Mouse (Mus musculus) CH12.LX (cell line): Measurements from ENCODE around the gene Trpm5. TPM values are rescaled to one million over a fixed set of nuclear protein-coding genes. Genes with fewer than 3 reads are reported as not detected.

Experiments
- DNase-seq: peaks from one replicate; pipeline ENCODE4 v3.0.0-alpha.2; 2013; ENCODE audit errors: extremely low read depth
- H3K27ac ChIP-seq: 2 replicates; pipeline ENCODE4 v1.5.1; 2012; ENCODE audit warnings: low read depth, mild to moderate bottlenecking, control low read depth, moderate library complexity; ENCODE audit not compliant: insufficient read depth
- H3K27me3 ChIP-seq: replicated peaks from 2 replicates; pipeline ENCODE3; 2012; ENCODE audit warnings: inconsistent platforms
- H3K36me3 ChIP-seq, 2 experiments: replicated peaks in 1 of 2; 2 replicates each; pipeline versions ENCODE3 to v1.6.1; 2012; ENCODE audit warnings: inconsistent platforms in 1 of 2, low read length in 1 of 2, mild to moderate bottlenecking in 1 of 2, mixed read lengths in 1 of 2, moderate library complexity in 1 of 2; ENCODE audit not compliant: control insufficient read depth in 1 of 2, insufficient read depth in 1 of 2
- H3K4me1 ChIP-seq, 2 experiments: 2 replicates each; pipeline ENCODE4 v1.6.1; 2012; ENCODE audit warnings: inconsistent platforms in 1 of 2, moderate library complexity in 1 of 2; ENCODE audit not compliant: insufficient read depth in 2 of 2, control insufficient read depth in 1 of 2
- H3K4me2 ChIP-seq: 2 replicates; pipeline ENCODE4 v1.6.1; 2012; ENCODE audit warnings: low read depth, mild to moderate bottlenecking, control low read depth; ENCODE audit not compliant: poor library complexity, insufficient read depth, severe bottlenecking
- H3K4me3 ChIP-seq, 3 experiments: fragments of 150-350 bp in 1 of 3; sonication (generic) in 1 of 3; replicated peaks in 1 of 3; 2 replicates each; pipeline versions ENCODE3 to v1.5.1; 2011 to 2012; ENCODE audit warnings: low read depth in 2 of 3, low read length in 2 of 3, mild to moderate bottlenecking in 2 of 3, moderate library complexity in 2 of 3, control low read depth in 1 of 3, improper control_type of control experiment in 1 of 3, inconsistent platforms in 1 of 3, mixed read lengths in 1 of 3; ENCODE audit not compliant: poor library complexity in 1 of 3
- H3K79me2 ChIP-seq: replicated peaks from 2 replicates; pipeline ENCODE4 v1.6.1; 2012; ENCODE audit warnings: mild to moderate bottlenecking, moderate library complexity; ENCODE audit not compliant: control insufficient read depth, poor library complexity, insufficient read depth, severe bottlenecking; ENCODE audit errors: extremely low read depth
- H3K9ac ChIP-seq: 2 replicates; pipeline ENCODE4 v1.6.1; 2012; ENCODE audit warnings: low read depth, mild to moderate bottlenecking, control low read depth, moderate library complexity; ENCODE audit not compliant: insufficient read depth
- H3K9me3 ChIP-seq: replicated peaks from 2 replicates; pipeline ENCODE3; 2012; ENCODE audit warnings: low read length, inconsistent platforms, mixed read lengths
- BHLHE40 ChIP-seq: IDR thresholded peaks from 2 replicates; pipeline ENCODE4 v1.6.1; 2011; ENCODE audit warnings: mild to moderate bottlenecking, low read depth, low read length, improper control_type of control experiment
- CHD1 ChIP-seq: IDR thresholded peaks from 2 replicates; pipeline ENCODE4 v1.6.1; 2012; ENCODE audit warnings: low read depth, low read length, improper control_type of control experiment, inconsistent platforms
- CHD2 ChIP-seq: IDR thresholded peaks from 2 replicates; pipeline ENCODE4 v1.6.1; 2011; ENCODE audit warnings: low read length, improper control_type of control experiment
- CTCF ChIP-seq, 2 experiments: IDR thresholded peaks in 1 of 2; conservative IDR thresholded peaks in 1 of 2; 2 replicates each; pipeline ENCODE4 v1.5.1; 2011 to 2012; ENCODE audit warnings: low read depth in 2 of 2, low read length in 2 of 2, improper control_type of control experiment in 1 of 2, inconsistent platforms in 1 of 2, mild to moderate bottlenecking in 1 of 2, moderate library complexity in 1 of 2
- E2F4 ChIP-seq: IDR thresholded peaks from 2 replicates; pipeline ENCODE4 v1.6.1; 2011; ENCODE audit warnings: low read depth, low read length, improper control_type of control experiment; ENCODE audit not compliant: insufficient replicate concordance
- ELF1 ChIP-seq: IDR thresholded peaks from 2 replicates; pipeline ENCODE4 v1.6.1; 2014; ENCODE audit warnings: low read depth, mild to moderate bottlenecking, inconsistent platforms, low read length, improper control_type of control experiment
- EP300 ChIP-seq: IDR thresholded peaks from 2 replicates; pipeline ENCODE4 v1.6.1; 2011; ENCODE audit warnings: low read length, improper control_type of control experiment
- HCFC1 ChIP-seq: IDR thresholded peaks from 2 replicates; pipeline ENCODE4 v1.6.1; 2012; ENCODE audit warnings: low read depth, mild to moderate bottlenecking, inconsistent platforms, low read length, improper control_type of control experiment
- IRF4 ChIP-seq: IDR thresholded peaks from 2 replicates; pipeline ENCODE4 v1.6.1; 2014; ENCODE audit warnings: low read depth, mild to moderate bottlenecking, inconsistent platforms, low read length, improper control_type of control experiment
- JUND ChIP-seq: conservative IDR thresholded peaks from 2 replicates; pipeline ENCODE4 v1.6.1; 2011; ENCODE audit warnings: low read depth, low read length, improper control_type of control experiment
- MAFK ChIP-seq: IDR thresholded peaks from 2 replicates; pipeline ENCODE4 v1.6.1; 2011; ENCODE audit warnings: low read length, improper control_type of control experiment; ENCODE audit not compliant: insufficient replicate concordance
- MAX ChIP-seq: IDR thresholded peaks from 2 replicates; pipeline ENCODE4 v1.6.1; 2011; ENCODE audit warnings: low read length, improper control_type of control experiment
- MXI1 ChIP-seq: IDR thresholded peaks from 2 replicates; pipeline ENCODE4 v1.6.1; 2011; ENCODE audit warnings: mild to moderate bottlenecking, low read depth, low read length, improper control_type of control experiment
- NELFE ChIP-seq: IDR thresholded peaks from 2 replicates; pipeline ENCODE4 v1.6.1; 2011; ENCODE audit warnings: low read depth, low read length, improper control_type of control experiment
- PAX5 ChIP-seq: IDR thresholded peaks from 2 replicates; pipeline ENCODE4 v1.6.1; 2012; ENCODE audit warnings: low read length, inconsistent platforms, mixed read lengths
- POLR2A ChIP-seq: IDR thresholded peaks from 2 replicates; pipeline ENCODE4 v1.6.1; 2011; ENCODE audit warnings: low read depth, mild to moderate bottlenecking, improper control_type of control experiment, low read length
- POLR2AphosphoS2 ChIP-seq: IDR thresholded peaks from 2 replicates; pipeline ENCODE4 v1.6.1; 2011; ENCODE audit warnings: low read depth, low read length, improper control_type of control experiment
- RAD21 ChIP-seq: IDR thresholded peaks from 2 replicates; pipeline ENCODE4 v1.6.1; 2011; ENCODE audit warnings: low read depth, mild to moderate bottlenecking, low read length, improper control_type of control experiment, moderate library complexity
- SIN3A ChIP-seq: IDR thresholded peaks from 2 replicates; pipeline ENCODE4 v1.6.1; 2012; ENCODE audit warnings: low read length, improper control_type of control experiment, inconsistent platforms
- SMC3 ChIP-seq: IDR thresholded peaks from 2 replicates; pipeline ENCODE4 v1.6.1; 2011; ENCODE audit warnings: low read depth, low read length, improper control_type of control experiment
- TCF12 ChIP-seq: IDR thresholded peaks from 2 replicates; pipeline ENCODE4 v1.6.1; 2014; ENCODE audit warnings: low read depth, mild to moderate bottlenecking, inconsistent platforms, low read length, improper control_type of control experiment
- USF2 ChIP-seq: conservative IDR thresholded peaks from 2 replicates; pipeline ENCODE4 v1.6.1; 2011; ENCODE audit warnings: low read depth, low read length, improper control_type of control experiment
- ZC3H11A ChIP-seq: IDR thresholded peaks from 2 replicates; pipeline ENCODE4 v1.6.1; 2012; ENCODE audit warnings: low read depth, mild to moderate bottlenecking, inconsistent platforms, low read length, improper control_type of control experiment
- ZKSCAN1 ChIP-seq: IDR thresholded peaks from 2 replicates; pipeline ENCODE4 v1.6.1; 2012; ENCODE audit warnings: low read depth, inconsistent platforms, low read length, improper control_type of control experiment, borderline replicate concordance
- ZNF384 ChIP-seq: IDR thresholded peaks from 2 replicates; pipeline ENCODE4 v1.6.1; 2012; ENCODE audit warnings: low read depth, low read length, improper control_type of control experiment, inconsistent platforms
- dilution Hi-C: fragments of 300-500 bp; cut with MboI; formaldehyde crosslinking; loops from 2 replicates; pipeline ENCODE4 v1.14.3; 2020; ENCODE audit warnings: low sequenced_read_pairs; ENCODE audit not compliant: extremely low pct_unique_long_range_greater_than_20kb, extremely low pct_ligation_motif_present
- in situ Hi-C: fragments of 300-500 bp; cut with MboI; formaldehyde crosslinking; loops from 3 replicates; pipeline ENCODE4 v1.14.3; 2019; ENCODE audit warnings: low sequenced_read_pairs, low pct_ligation_motif_present, low pct_unique_long_range_greater_than_20kb, mixed read lengths
- polyA plus RNA-seq: library from polyadenylated mRNA; unstranded; fragments of >175 nt; gene quantifications from 2 replicates; pipeline ENCODE4 v1.2.1, GENCODE M21; 2012; ENCODE audit warnings: low read depth; ENCODE audit not compliant: insufficient read length
- total RNA-seq, 2 experiments: library from RNA; depleted of rRNA; stranded (reverse); fragments of 300-350 nt in 1 of 2; fragments of >200 nt in 1 of 2; gene quantifications; 2 replicates each; pipeline ENCODE4 v1.2.3; 2012 to 2014

The Trpm5 gene
- total and polyA plus RNA-seq, 3 experiments: 1.1 to 3.0 (median 1.5) TPM

DNA sequence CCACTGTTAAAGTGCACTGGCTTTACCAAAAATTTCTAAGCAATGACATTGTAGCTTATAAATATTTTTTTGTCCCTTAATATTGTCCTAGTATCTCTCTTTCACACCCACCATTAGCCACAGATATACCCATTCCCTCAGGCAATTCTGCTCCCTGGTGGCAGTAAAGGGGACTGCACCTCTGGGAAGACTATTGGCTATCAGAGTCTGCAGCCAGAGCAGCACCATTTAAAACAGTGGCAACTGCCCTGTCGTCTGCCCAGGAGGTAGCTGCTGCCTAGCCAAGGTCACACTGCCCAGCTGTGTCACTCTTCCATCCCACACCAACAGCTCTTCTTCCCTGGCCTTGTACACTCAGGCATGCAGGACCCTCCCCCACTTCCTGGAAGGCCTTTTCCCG is 8.1 kb downstream of the Trpm5 start:
- dilution Hi-C loops (no loop called here), in situ Hi-C loops (no loop called here)
- Histone ChIP-seq H3K4me2 (no peak overlapping the region), H3K79me2 (no peaks in the 10 kb centered on the region), H3K9me3 (no peaks in the 10 kb centered on the region), H3K9ac (no peak overlapping the region), H3K27ac (no peak overlapping the region), H3K4me3 (no peak overlapping the region), H3K36me3 (no peaks in the 10 kb centered on the region), H3K27me3 (peaks cover 20% of the 10 kb centered on the region), H3K4me1 (peaks cover 10 to 33% of the 10 kb centered on the region in 2 experiments)
- TF ChIP-seq CTCF (conservative IDR thresholded peaks at IDR 0.05 in 1 of 2, IDR thresholded peaks at IDR 0.05 in 1 of 2; ENCODE audit: low read depth in 2 of 2, low read length in 2 of 2): peak; percentile 84 to 97
- 0 out of 2 replicates have a peak, but pooled peaks have one; percentile 25 for TF ChIP-seq IRF4
- TF ChIP-seq CHD2: no peak
- no peak for TF ChIP-seq TCF12
- peak; percentile 43; the same call in 1 of the 2 replicates for TF ChIP-seq NELFE
- TF ChIP-seq RAD21: peak; percentile 89
- peak; percentile 85 for TF ChIP-seq ZC3H11A
- TF ChIP-seq ELF1: 0 out of 2 replicates have a peak, but pooled peaks have one; percentile 34
- TF ChIP-seq SMC3: peak; percentile 95
- peak; percentile 80 for DNase-seq

GRCm38 (mm10) chr7:143083708-143084107 is 10.7 kb downstream of the Trpm5 start:
- in situ Hi-C loops: no loop called here
- Histone ChIP-seq H3K4me2 (no peak overlapping the region), H3K27me3 (peaks cover 3% of the 10 kb centered on the region)
- TF ChIP-seq CTCF (conservative IDR thresholded peaks at IDR 0.05 in 1 of 2, IDR thresholded peaks at IDR 0.05 in 1 of 2; ENCODE audit: low read depth in 2 of 2, low read length in 2 of 2) (no peak), POLR2A (no peak), ZNF384 (no peak), JUND (no peak), NELFE (no peak), SIN3A (no peak), BHLHE40 (no peak)
- TF ChIP-seq, all 38 proteins: peak for 0
- dilution Hi-C loops: no loop called here
- Histone ChIP-seq H3K4me1 (peaks cover 10 to 39% of the 10 kb centered on the region in 2 experiments), H3K9me3 (no peaks in the 10 kb centered on the region), H3K4me3 (no peak overlapping the region), H3K27ac (no peak overlapping the region), H3K79me2 (no peaks in the 10 kb centered on the region), H3K9ac (no peak overlapping the region), H3K36me3 (peaks cover 0 to 5% of the 10 kb centered on the region in 2 experiments)
- DNase-seq: no peak

GRCm38 (mm10) chr7:143082024-143082423 is 12.4 kb downstream of the Trpm5 start:
- H3K36me3 ChIP-seq: peaks cover 0 to 5% of the 10 kb centered on the region in 2 experiments
- H3K4me2 ChIP-seq: no peak overlapping the region
- H3K4me3 ChIP-seq: no peak overlapping the region
- in situ Hi-C loops (no loop called here), dilution Hi-C loops (no loop called here)
- H3K4me1 ChIP-seq: peaks cover 10 to 37% of the 10 kb centered on the region in 2 experiments
- no peaks in the 10 kb centered on the region for H3K9me3 ChIP-seq
- DNase-seq: peak; percentile 69
- H3K79me2 ChIP-seq: no peaks in the 10 kb centered on the region
- H3K27ac ChIP-seq: no peak overlapping the region
- H3K27me3 ChIP-seq: no peaks in the 10 kb centered on the region
- no peak overlapping the region for H3K9ac ChIP-seq
- TF ChIP-seq E2F4 (no peak), TCF12 (no peak), MAFK (no peak), MAX (peak; percentile 92), CHD1 (no peak), JUND (no peak), POLR2A (no peak), POLR2AphosphoS2 (no peak), HCFC1 (no peak), CTCF (conservative IDR thresholded peaks at IDR 0.05 in 1 of 2, IDR thresholded peaks at IDR 0.05 in 1 of 2; ENCODE audit: low read depth in 2 of 2, low read length in 2 of 2) (peak in 1 of 2 experiments; percentile 44; a peak in 2 of 4 replicates), PAX5 (no peak), BHLHE40 (no peak), MXI1 (peak; percentile 68; the same call in 1 of the 2 replicates), USF2 (peak; percentile 44), ZKSCAN1 (no peak), ELF1 (peak; percentile 62), NELFE (no peak), EP300 (no peak), SMC3 (peak; percentile 10; the same call in 1 of the 2 replicates), ZNF384 (no peak), IRF4 (no peak)
